Comparison of ENCODE assay signal across 20 mouse cellular contexts in genomic region chr13:11167115-11167514, GRCm38 (mm10).
"Had no signal": no experiment of that assay in that cellular context is flagged by ENCODE, and none has a peak within 500 bp of the region (broad histone marks: within the 10 kb centered on the region; RNA-seq: fewer than 3 reads in every experiment).

No protein-coding gene starts in this region.

- H3K27me3 ChIP-seq: limb, embryonic 12.5 days; limb, embryonic 15.5 days; liver, embryonic 15.5 days; neural tube, embryonic 13.5 days had no signal

- H3K36me3 ChIP-seq: limb, embryonic 12.5 days; limb, embryonic 15.5 days; liver, embryonic 15.5 days; neural tube, embryonic 13.5 days had no signal

- H3K9ac ChIP-seq: limb, embryonic 12.5 days; limb, embryonic 15.5 days; liver, embryonic 15.5 days; neural tube, embryonic 13.5 days had no signal

- H3K27ac ChIP-seq: limb, embryonic 12.5 days; limb, embryonic 15.5 days; liver, embryonic 15.5 days; macrophage; neural tube, embryonic 13.5 days had no signal

- H3K4me1 ChIP-seq: limb, embryonic 12.5 days; limb, embryonic 15.5 days; liver, embryonic 15.5 days; neural tube, embryonic 13.5 days had no signal

- DNase-seq: kidney, adult 18-20 months; kidney, adult 9 months; kidney, postnatal 14 days; kidney, postnatal 4 days; left cerebral cortex, postnatal 4 days; lung, adult 18-20 months; retina, postnatal 1 day; right cerebral cortex, postnatal 25 days; spleen, adult 18-20 months; thymus, adult 2 months; thymus, postnatal 14 days; thymus, postnatal 4 days had no signal

- ATAC-seq: intestine, embryonic 16.5 days had no signal

- H3K4me3 ChIP-seq: limb, embryonic 12.5 days; limb, embryonic 15.5 days; liver, embryonic 15.5 days; myocyte; neural tube, embryonic 13.5 days had no signal

- H3K4me2 ChIP-seq: limb, embryonic 12.5 days; limb, embryonic 15.5 days; liver, embryonic 11.5 days; liver, embryonic 15.5 days; neural tube, embryonic 13.5 days had no signal

- H3K9me3 ChIP-seq: limb, embryonic 12.5 days; limb, embryonic 15.5 days; liver, embryonic 15.5 days; neural tube, embryonic 13.5 days had no signal
